Mouse (Mus musculus) testis, adult 2 months (tissue): ENCODE measurements around the gene Kpna7.

Source experiments
- CTCF ChIP-seq: fragments of 200-500 bp; IDR thresholded peaks from 2 replicates; pipeline ENCODE4 v1.5.1; 2012; ENCODE audit warnings: low read depth, mild to moderate bottlenecking, inconsistent platforms, low read length, moderate library complexity; ENCODE audit not compliant: control insufficient read depth, insufficient read depth, insufficient replicate concordance
- POLR2A ChIP-seq: fragments of 200-500 bp; IDR thresholded peaks from 2 replicates; pipeline ENCODE4 v1.6.1; 2012; ENCODE audit warnings: low read depth, mild to moderate bottlenecking, inconsistent platforms, low read length, moderate library complexity; ENCODE audit not compliant: control insufficient read depth

- no peak for TF ChIP-seq CTCF
- TF ChIP-seq POLR2A = no peak
Measured at GRCm38 (mm10) chr5:144954432-144954831, 129.4 kb downstream of the Kpna7 start.
